Mouse (Mus musculus): Measurements from ENCODE around the gene 1700001L19Rik. TPM values are rescaled to one million over a fixed set of nuclear protein-coding genes. Genes with fewer than 3 reads are reported as not detected.
"Not testable (repeated sequence)": the region's sequence is repeated elsewhere in the genome, so short reads cannot be mapped to it uniquely, and the experiment has no call there.

The 1700001L19Rik gene
- polyA plus RNA-seq (2016; fragmentation: Nextera tagmentation; extraction: Ambion mirVana), result 0.55 TPM in 2 replicates

DNA sequence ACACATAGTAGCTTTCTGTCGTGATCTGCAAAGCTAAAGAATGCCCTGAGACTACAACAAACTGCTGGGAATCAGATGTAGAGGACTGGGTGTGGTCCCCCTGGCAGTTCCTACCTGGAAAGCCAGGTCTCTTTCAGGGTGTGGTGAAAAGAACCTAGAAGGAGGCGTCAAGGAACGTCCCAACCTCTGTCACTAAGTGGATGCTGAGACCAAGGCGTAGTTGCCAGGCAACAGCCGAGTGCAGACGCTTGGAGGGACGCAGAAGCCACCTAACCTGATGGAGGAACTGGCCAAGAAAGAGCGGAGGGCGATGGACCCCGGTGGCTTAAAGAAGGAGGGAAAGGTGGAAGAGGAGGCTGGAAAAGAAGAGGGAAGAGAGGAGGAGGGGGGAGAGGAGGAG, at the start of gene 1700001L19Rik:
1700001L19Rik (plus strand) TSS at position 223 of the 400 bp plus-strand sequence.
- Histone ChIP-seq H3K4me1 (peaks cover 9% of the 10 kb centered on the region; the same call in 1 of the 2 replicates), H3K4me3 (peak within 1 kb of the TSS; percentile 47), H3K9me3 (no peaks in the 10 kb centered on the region), H3K27me3 (replicated peaks; ENCODE audit: low read depth, poor library complexity, severe bottlenecking) (peaks cover 10% of the 10 kb centered on the region), H3K36me3 (replicated peaks) (peaks cover 21% of the 10 kb centered on the region), H3K27ac (replicated peaks) (no peak within 1 kb of the TSS)
- no peak for DNase-seq (ENCODE audit: low spot score)
- WGBS, result 8% methylated on average over 10 of the region's 10 CpGs

DNA sequence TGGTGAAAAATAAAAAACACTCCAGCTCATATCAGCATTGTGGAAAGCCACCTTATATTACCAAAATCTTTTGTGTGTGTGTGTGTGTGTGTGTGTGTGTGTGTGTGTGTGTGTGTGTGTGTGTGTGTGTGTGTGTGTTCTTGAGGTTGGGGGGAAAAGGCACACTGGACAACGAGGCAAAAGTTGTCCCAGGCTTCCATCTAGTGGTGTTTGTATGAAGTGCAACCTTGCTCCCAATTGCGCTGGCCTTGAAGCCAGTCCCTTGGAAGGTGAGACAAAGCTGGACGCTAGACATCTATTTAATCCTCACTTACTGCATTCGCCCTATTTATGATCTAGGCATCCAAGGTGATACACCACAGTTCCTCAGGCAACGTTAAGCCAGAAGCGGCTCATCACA, 43.8 kb upstream of the 1700001L19Rik start:
- 29% methylated on average over 6 of the region's 6 CpGs for WGBS
- not testable (repeated sequence) for H3K4me3 ChIP-seq; H3K27ac ChIP-seq (replicated peaks); H3K36me3 ChIP-seq (replicated peaks); H3K9me3 ChIP-seq; H3K4me1 ChIP-seq; H3K27me3 ChIP-seq (replicated peaks; ENCODE audit: low read depth, poor library complexity, severe bottlenecking)
- DNase-seq (ENCODE audit: low spot score), result peak; percentile 22

DNA sequence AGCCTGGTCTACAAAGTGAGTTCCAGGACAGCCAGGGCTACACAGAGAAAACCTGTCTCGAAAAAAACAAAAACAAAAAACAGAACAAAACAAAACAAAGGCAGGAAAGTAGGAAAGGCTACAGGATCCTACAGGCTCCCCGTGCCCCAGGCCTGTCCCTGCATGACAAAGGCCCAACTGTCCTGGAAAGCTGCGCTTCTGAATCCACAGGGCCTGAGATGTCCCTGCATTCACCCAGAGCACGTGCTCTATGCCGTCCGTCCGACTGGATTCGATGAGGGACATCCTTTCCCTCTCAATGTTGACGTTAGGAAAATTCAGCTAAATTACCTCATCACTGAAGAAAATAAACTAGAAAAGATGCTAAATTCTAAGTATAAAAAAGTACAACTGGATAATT, 29.1 kb upstream of the 1700001L19Rik start:
- no peaks in the 10 kb centered on the region for H3K27me3 ChIP-seq (replicated peaks; ENCODE audit: low read depth, poor library complexity, severe bottlenecking)
- no peak overlapping the region for H3K4me3 ChIP-seq
- WGBS, result 92% methylated on average over 9 of the region's 9 CpGs
- peaks cover 3% of the 10 kb centered on the region; the same call in 1 of the 2 replicates for H3K4me1 ChIP-seq
- no peak for DNase-seq (ENCODE audit: low spot score)
- peaks cover 97% of the 10 kb centered on the region for H3K36me3 ChIP-seq (replicated peaks)
- H3K27ac ChIP-seq (replicated peaks), result no peak overlapping the region
- H3K9me3 ChIP-seq, result no peaks in the 10 kb centered on the region

GRCm38 (mm10) chr13:68568548-68568947, 28.7 kb upstream of the 1700001L19Rik start:
- peaks cover 7% of the 10 kb centered on the region; the same call in 1 of the 2 replicates for H3K4me1 ChIP-seq
- H3K36me3 ChIP-seq (replicated peaks), result peaks cover 97% of the 10 kb centered on the region
- H3K27me3 ChIP-seq (replicated peaks; ENCODE audit: low read depth, poor library complexity, severe bottlenecking), result no peaks in the 10 kb centered on the region
- H3K27ac ChIP-seq (replicated peaks), result no peak overlapping the region
- 93% methylated on average over 11 of the region's 11 CpGs for WGBS
- H3K4me3 ChIP-seq, result no peak overlapping the region
- H3K9me3 ChIP-seq, result no peaks in the 10 kb centered on the region
- DNase-seq (ENCODE audit: low spot score), result no peak

DNA sequence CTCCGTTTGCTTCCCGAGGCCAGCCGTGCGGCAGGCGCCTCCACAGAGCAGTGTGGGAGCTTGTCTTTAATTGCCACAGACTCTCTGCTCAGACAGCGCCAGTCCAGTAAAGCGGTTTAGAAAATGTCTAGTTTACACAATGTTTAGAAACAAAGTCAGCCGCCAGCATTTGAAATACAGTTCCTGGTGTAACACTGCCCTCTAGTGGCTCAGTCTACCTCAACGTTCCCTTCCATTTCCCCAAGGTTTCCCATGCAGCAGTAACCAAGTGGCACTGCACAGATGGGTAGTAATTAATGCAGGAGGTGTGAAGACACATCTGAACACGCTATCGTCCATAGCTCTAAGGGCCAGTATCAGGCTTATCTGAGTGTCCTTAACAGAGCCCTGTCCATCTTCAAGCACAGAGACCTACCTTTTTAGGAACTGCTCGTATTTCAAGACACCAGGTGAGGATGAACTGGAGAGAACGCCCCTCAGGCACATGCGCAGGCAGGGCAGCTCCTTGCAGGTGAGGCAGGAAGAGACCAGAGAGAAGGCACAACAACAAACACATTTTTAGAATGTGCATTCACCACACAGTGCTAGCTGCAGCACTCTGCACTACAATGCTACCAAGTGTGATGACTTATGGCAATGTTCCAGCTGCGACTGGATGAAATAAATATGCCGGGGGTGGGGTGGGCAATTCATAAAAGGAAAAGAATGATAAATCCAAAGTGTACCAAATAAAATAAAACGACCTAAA, 27.5 kb upstream of the 1700001L19Rik start:
- DNase-seq (ENCODE audit: low spot score), result peak; percentile 44
- Histone ChIP-seq H3K36me3 (replicated peaks) (peaks cover 97% of the 10 kb centered on the region), H3K9me3 (no peaks in the 10 kb centered on the region), H3K4me3 (no peak overlapping the region), H3K27ac (replicated peaks) (no peak overlapping the region), H3K4me1 (peaks cover 7% of the 10 kb centered on the region; the same call in 1 of the 2 replicates), H3K27me3 (replicated peaks; ENCODE audit: low read depth, poor library complexity, severe bottlenecking) (no peaks in the 10 kb centered on the region)
- 77% methylated on average over 17 of the region's 17 CpGs for WGBS

- Histone ChIP-seq H3K4me1 (peaks cover 7% of the 10 kb centered on the region; the same call in 1 of the 2 replicates), H3K9me3 (no peaks in the 10 kb centered on the region), H3K27ac (replicated peaks) (no peak overlapping the region), H3K4me3 (no peak overlapping the region), H3K36me3 (replicated peaks) (peaks cover 97% of the 10 kb centered on the region), H3K27me3 (replicated peaks; ENCODE audit: low read depth, poor library complexity, severe bottlenecking) (no peaks in the 10 kb centered on the region)
- DNase-seq (ENCODE audit: low spot score), result no peak
- WGBS, result 90% methylated on average over 19 of the region's 19 CpGs
These were observed 25.0 kb upstream of the 1700001L19Rik start for GRCm38 (mm10) chr13:68572247-68572646.

DNA sequence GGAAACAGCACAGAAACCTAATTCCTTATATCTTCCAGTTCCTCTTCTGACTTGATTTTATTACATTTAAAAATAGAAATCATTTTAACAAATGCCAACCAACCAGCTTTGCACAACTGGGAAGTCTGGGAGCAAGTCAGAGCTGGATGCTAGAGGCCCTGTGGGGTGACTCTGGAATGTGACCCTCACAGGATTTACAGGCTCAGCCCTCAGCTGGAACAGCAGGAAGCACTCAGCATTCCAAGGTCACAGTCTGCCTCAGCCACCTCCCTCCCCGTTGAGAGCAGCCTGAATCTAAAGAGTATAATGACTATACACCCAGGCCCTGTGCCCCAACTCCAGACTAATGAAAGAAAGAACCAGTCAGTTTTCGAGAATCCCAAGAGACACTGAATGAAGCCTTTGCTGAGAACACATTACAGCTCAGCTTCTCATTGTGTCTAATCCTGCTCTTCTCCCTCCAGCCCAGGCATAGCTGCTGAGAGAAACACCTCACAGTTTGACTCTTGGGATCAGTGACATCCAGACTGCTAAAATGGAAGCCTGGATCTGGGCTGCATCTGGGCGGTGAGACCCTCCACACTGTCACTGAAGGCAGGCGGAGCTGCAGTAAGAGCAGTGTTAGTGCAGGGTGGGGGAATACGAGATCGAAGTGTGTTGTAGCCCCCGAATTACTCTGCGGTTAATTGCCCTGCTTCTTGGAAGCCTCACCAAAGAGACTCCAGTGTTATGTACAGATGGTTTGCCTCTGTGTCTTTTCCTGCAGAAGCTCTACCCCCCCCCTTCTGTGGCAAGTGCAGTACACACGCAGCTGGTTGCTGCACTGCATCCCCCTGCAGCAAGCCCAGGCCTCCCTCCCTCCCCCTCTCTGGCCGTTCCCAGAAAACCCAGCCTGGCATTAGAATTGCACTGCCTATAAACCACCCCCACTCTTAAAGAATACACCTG, 24.0 kb upstream of the 1700001L19Rik start:
- Histone ChIP-seq H3K4me1 (peaks cover 7% of the 10 kb centered on the region; the same call in 1 of the 2 replicates), H3K36me3 (replicated peaks) (peaks cover 97% of the 10 kb centered on the region), H3K27ac (replicated peaks) (peak overlapping the region; percentile 44; the same call in 1 of the 2 replicates), H3K27me3 (replicated peaks; ENCODE audit: low read depth, poor library complexity, severe bottlenecking) (no peaks in the 10 kb centered on the region), H3K4me3 (no peak overlapping the region), H3K9me3 (no peaks in the 10 kb centered on the region)
- WGBS, result 67% methylated on average over 10 of the region's 10 CpGs
- DNase-seq (ENCODE audit: low spot score), result peak; percentile 53

DNA sequence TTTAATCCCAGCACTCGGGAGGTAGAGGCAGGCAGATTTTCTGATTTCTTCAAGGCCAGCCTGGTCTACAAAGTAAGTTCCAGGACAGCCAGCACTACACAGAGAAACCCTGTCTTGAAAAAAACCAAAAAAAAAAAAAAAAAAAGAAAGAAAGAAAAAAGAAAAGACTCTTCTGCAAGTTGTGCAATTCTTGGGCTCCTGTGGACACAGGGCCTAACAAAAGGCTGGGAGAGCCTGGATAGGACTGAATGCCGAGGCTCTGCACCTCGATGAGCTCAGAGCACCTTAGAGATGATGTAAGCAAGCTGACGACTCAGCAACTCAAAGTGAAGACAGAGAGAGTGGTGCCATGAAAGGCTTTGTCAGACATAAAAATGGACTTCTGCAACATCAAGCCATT, 22.8 kb upstream of the 1700001L19Rik start:
- Histone ChIP-seq H3K9me3 (no peaks in the 10 kb centered on the region), H3K4me3 (no peak overlapping the region), H3K4me1 (peaks cover 7% of the 10 kb centered on the region; the same call in 1 of the 2 replicates), H3K36me3 (replicated peaks) (peaks cover 97% of the 10 kb centered on the region), H3K27ac (replicated peaks) (no peak overlapping the region), H3K27me3 (replicated peaks; ENCODE audit: low read depth, poor library complexity, severe bottlenecking) (no peaks in the 10 kb centered on the region)
- 86% methylated on average over 4 of the region's 4 CpGs for WGBS
- no peak for DNase-seq (ENCODE audit: low spot score)

DNA sequence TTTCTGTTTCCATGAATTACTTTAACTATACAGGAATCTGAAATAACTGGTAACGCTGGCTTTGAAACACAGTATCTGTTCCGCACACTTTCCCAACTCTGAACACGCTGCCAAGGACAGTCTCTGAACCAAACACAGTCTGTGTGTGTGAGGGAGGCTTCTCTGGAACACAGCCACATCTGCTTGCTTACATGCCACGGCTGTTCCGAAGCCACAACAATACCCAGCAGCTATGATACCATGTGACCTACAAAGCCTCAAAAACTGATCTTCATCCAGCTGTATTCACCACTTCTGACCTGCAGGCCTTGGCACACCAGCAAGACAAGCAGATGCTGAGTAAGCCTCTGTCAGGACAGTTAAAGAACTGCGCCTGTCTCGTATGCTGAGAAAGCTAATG, 19.3 kb upstream of the 1700001L19Rik start:
- H3K4me1 ChIP-seq, result peaks cover 16% of the 10 kb centered on the region
- DNase-seq (ENCODE audit: low spot score), result no peak
- H3K27me3 ChIP-seq (replicated peaks; ENCODE audit: low read depth, poor library complexity, severe bottlenecking), result no peaks in the 10 kb centered on the region
- 94% methylated on average over 7 of the region's 7 CpGs for WGBS
- H3K27ac ChIP-seq (replicated peaks), result no peak overlapping the region
- H3K9me3 ChIP-seq, result no peaks in the 10 kb centered on the region
- no peak overlapping the region for H3K4me3 ChIP-seq
- H3K36me3 ChIP-seq (replicated peaks), result peaks cover 66% of the 10 kb centered on the region

DNA sequence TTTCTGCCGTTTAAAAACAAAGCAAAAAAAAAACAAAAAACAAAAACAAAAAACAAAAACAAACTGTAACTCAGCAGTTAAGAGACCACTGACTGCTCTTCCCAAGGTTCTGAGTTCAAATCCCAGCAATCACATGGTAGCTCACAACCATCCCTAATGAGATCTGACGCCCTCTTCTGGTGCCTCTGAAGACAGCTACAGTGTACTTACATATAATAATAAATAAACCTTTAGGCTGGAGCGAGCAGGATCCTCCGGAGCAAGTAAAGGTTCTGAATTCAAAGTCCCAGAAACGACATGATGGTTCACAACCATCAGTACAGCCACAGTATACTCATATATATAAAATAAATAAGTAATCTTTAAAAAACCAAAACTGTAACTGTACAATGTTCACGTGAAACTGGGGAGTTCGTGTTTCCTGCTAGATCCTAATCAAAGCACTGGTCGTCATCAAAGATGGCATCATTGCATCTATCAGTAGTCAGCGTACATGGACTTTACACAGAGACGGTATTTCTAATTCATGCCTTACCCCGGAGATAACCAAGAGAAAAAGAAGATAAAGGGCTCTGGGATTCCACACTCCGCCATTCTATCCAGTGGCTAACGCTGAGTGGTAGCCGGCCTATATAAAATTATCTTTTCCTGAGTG, 16.0 kb upstream of the 1700001L19Rik start:
- Histone ChIP-seq H3K4me1 (peaks cover 12% of the 10 kb centered on the region), H3K4me3 (peak overlapping the region; percentile 79), H3K36me3 (replicated peaks) (peaks cover 62% of the 10 kb centered on the region), H3K27me3 (replicated peaks; ENCODE audit: low read depth, poor library complexity, severe bottlenecking) (no peaks in the 10 kb centered on the region), H3K9me3 (no peaks in the 10 kb centered on the region), H3K27ac (replicated peaks) (peak overlapping the region; percentile 92)
- WGBS, result 25% methylated on average over 14 of the region's 14 CpGs
- no peak for DNase-seq (ENCODE audit: low spot score)

- H3K4me1 ChIP-seq, result peaks cover 12% of the 10 kb centered on the region
- under 1% methylated on average over 81 of the region's 81 CpGs for WGBS
- peak; percentile 99 for DNase-seq (ENCODE audit: low spot score)
- peaks cover 62% of the 10 kb centered on the region for H3K36me3 ChIP-seq (replicated peaks)
- no peaks in the 10 kb centered on the region for H3K9me3 ChIP-seq
- H3K27ac ChIP-seq (replicated peaks), result peak within 1 kb of the TSS; percentile 92
- peak within 1 kb of the TSS; percentile 79 for H3K4me3 ChIP-seq
- no peaks in the 10 kb centered on the region for H3K27me3 ChIP-seq (replicated peaks; ENCODE audit: low read depth, poor library complexity, severe bottlenecking)
These were observed 15.3 kb upstream of the 1700001L19Rik start, which contains the start of the genes Mtrr and Fastkd3 for GRCm38 (mm10) chr13:68581747-68582516. Gene Mtrr, minus strand, starts transcription at chr13:68582149. Gene Fastkd3, plus strand, starts transcription at chr13:68582234.
